Mouse (Mus musculus) bone marrow, adult 2 months (tissue): ENCODE data around the gene Gm20431. TPM values are rescaled to one million over a fixed set of nuclear protein-coding genes. Genes with fewer than 3 reads are reported as not detected.

Source experiments
- H3K27ac ChIP-seq: fragments of 200-500 bp; 2 replicates; pipeline ENCODE4 v1.5.1; 2012; ENCODE audit warnings: low read depth, mild to moderate bottlenecking, control low read depth, inconsistent platforms, low read length; ENCODE audit not compliant: control insufficient read depth, poor library complexity, insufficient read depth
- H3K4me1 ChIP-seq: fragments of 200-500 bp; 2 replicates; pipeline ENCODE4 v1.6.1; 2011; ENCODE audit warnings: low read length; ENCODE audit not compliant: control insufficient read depth, insufficient read depth
- H3K4me3 ChIP-seq: fragments of 200-500 bp; replicated peaks from 2 replicates; pipeline ENCODE3; 2011; ENCODE audit warnings: mild to moderate bottlenecking, low read depth, low read length, control low read depth; ENCODE audit not compliant: control insufficient read depth
- CTCF ChIP-seq: fragments of 200-500 bp; IDR thresholded peaks from 2 replicates; pipeline ENCODE4 v1.5.1; 2011; ENCODE audit warnings: low read length, control low read depth; ENCODE audit not compliant: control insufficient read depth, insufficient read depth
- POLR2A ChIP-seq: fragments of 200-500 bp; IDR thresholded peaks from 2 replicates; pipeline ENCODE4 v1.6.1; 2011; ENCODE audit warnings: low read depth, mild to moderate bottlenecking, control low read depth, low read length, borderline replicate concordance; ENCODE audit not compliant: control insufficient read depth
- WGBS: fragments of 180-500 bp; shearing (Covaris S2); methylation state at CpG from one replicate; pipeline ENCODE4 v1.1.7; 2018; 5-methylcytosine and 5-hydroxymethylcytosine counted together
- polyA plus RNA-seq: library from polyadenylated mRNA; stranded (reverse); fragments of >200 nt; gene quantifications from 2 replicates; pipeline ENCODE4 v1.2.4, GENCODE M21; 2011; ENCODE audit warnings: low replicate concordance; ENCODE audit not compliant: missing spikeins, insufficient read depth, insufficient read length

The Gm20431 gene
- polyA plus RNA-seq, 1 experiment: not detected

DNA sequence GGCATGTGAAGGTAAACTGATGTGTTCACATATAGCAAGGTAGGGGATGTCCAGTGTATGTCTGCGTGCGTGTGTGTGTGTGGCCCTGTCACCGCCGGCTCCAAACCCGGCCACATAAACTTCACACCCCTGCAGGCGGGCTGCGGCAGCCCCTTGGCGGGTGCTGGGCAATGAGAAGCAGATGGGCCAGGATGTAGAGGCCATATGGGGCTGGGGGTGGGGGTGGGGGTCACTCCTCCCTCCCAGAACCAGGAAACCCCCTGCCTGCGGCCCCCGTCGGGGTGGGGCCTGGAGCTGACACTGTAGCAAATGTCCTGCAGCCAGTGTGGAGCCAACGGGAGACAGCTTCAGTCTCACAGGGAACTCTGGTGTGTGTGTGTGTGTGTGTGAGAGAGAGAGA lies 97.6 kb downstream of the Gm20431 start:
- TF ChIP-seq CTCF (no peak), POLR2A (no peak)
- WGBS: 79% methylated on average over 12 of the region's 12 CpGs
- Histone ChIP-seq H3K27ac (no peak overlapping the region), H3K4me1 (no peaks in the 10 kb centered on the region), H3K4me3 (no peak overlapping the region)

DNA sequence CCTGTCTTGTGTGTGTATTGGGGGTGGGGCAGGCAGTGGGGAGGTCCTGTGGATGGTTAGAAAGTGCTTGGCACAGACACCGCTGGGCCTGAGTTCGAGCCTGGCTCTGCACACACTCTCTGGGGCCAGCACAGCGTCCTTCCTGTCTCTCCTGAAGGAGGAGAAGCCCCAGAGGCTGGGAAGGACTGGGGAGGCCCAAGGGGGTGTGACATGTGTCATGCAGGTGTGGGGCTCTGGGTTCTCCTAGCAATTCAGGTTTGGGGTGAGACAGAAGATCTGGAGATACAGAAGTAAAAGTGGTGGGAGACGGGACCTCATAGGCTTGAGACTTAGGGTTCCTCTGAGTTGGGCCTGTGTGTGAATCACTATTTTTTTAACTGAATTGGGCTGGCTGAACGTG lies 98.3 kb downstream of the Gm20431 start:
- H3K4me1 ChIP-seq: no peaks in the 10 kb centered on the region
- H3K27ac ChIP-seq: no peak overlapping the region
- WGBS: 80% methylated on average over 5 of the region's 5 CpGs
- TF ChIP-seq CTCF: no peak
- no peak for TF ChIP-seq POLR2A
- no peak overlapping the region for H3K4me3 ChIP-seq

DNA sequence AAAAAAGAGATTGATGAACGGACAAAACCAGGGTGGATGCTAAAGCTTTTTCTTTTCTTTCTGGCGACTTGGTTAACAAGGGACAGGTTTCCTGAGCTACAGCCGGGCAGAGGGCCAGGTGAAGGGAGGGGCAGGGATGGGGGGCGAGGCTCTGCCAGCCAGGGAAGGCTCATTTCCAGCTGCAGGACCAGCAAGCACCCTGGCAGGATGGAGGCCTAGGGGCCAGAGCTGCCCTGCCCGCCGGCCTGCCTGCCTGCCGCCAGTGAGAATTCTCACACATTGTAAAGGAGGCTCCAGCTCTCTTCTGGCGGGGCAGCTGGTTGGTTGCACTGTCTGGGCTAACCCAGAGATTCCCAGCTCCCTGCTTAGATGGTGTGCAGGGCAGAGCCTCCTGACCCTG lies 99.2 kb downstream of the Gm20431 start:
- Histone ChIP-seq H3K4me3 (no peak overlapping the region), H3K4me1 (no peaks in the 10 kb centered on the region), H3K27ac (no peak overlapping the region)
- TF ChIP-seq CTCF (no peak), POLR2A (no peak)
- WGBS: 18% methylated on average over 8 of the region's 8 CpGs

GRCm38 (mm10) chr2:167559413-167559812 lies 101.9 kb downstream of the Gm20431 start:
- 27% methylated on average over 27 of the region's 27 CpGs for WGBS
- Histone ChIP-seq H3K27ac (no peak overlapping the region), H3K4me3 (no peak overlapping the region), H3K4me1 (no peaks in the 10 kb centered on the region)
- TF ChIP-seq CTCF (no peak), POLR2A (no peak)

Other genes with a start within 250 kb of the Gm20431 start
- gene Slc9a8, start 239.8 kb downstream of the Gm20431 start, polyA plus RNA-seq: 20.2 and 49.4 TPM in 2 replicates
- 22.4 and 33.5 TPM in 2 replicates for gene Rnf114, start 168.9 kb downstream of the Gm20431 start, polyA plus RNA-seq
- 4.9 and 9.1 TPM in 2 replicates for gene Spata2, start 168.6 kb downstream of the Gm20431 start, polyA plus RNA-seq
- gene Snai1, start 123.3 kb downstream of the Gm20431 start, polyA plus RNA-seq: 1.9 TPM in 1 of 2 replicates, not detected in the other
- 73.5 and 124 TPM in 2 replicates for gene Ube2v1, start 29.4 kb downstream of the Gm20431 start, polyA plus RNA-seq
- 13.0 and 19.5 TPM in 2 replicates for gene Cebpb, start 27.4 kb upstream of the Gm20431 start, polyA plus RNA-seq
- gene Tmem189, start 28.3 kb upstream of the Gm20431 start, polyA plus RNA-seq: 20.8 and 36.2 TPM in 2 replicates